Mouse (Mus musculus) heart, adult 2 months (tissue): ENCODE data around the gene Gm49630. TPM values are rescaled to one million over a fixed set of nuclear protein-coding genes. Genes with fewer than 3 reads are reported as not detected.
"Not testable (repeated sequence)": the region's sequence is repeated elsewhere in the genome, so short reads cannot be mapped to it uniquely, and the experiment has no call there.

Source experiments
- DNase-seq, 2 experiments: peaks; one replicate each; pipeline ENCODE4 v3.0.0; 2021
- H3K27ac ChIP-seq: fragments of 200-600 bp; 2 replicates; pipeline ENCODE4 v1.8.1; 2022
- H3K27me3 ChIP-seq: fragments of 200-500 bp; 2 replicates; pipeline ENCODE4 v1.6.1; 2012; ENCODE audit warnings: mild to moderate bottlenecking, low read length, inconsistent platforms, mixed read lengths; ENCODE audit not compliant: control insufficient read depth, insufficient read depth
- H3K36me3 ChIP-seq: fragments of 200-500 bp; 2 replicates; pipeline ENCODE4 v1.6.1; 2012; ENCODE audit warnings: low read length, inconsistent platforms; ENCODE audit not compliant: control insufficient read depth, insufficient read depth
- H3K4me1 ChIP-seq: fragments of 200-500 bp; 2 replicates; pipeline ENCODE4 v1.6.1; 2011; ENCODE audit warnings: low read length; ENCODE audit not compliant: control insufficient read depth, insufficient read depth
- H3K4me3 ChIP-seq: fragments of 200-600 bp; 2 replicates; pipeline ENCODE4 v1.8.1; 2022
- H3K79me2 ChIP-seq: fragments of 200-500 bp; replicated peaks from 2 replicates; pipeline ENCODE4 v1.6.1; 2012; ENCODE audit warnings: mild to moderate bottlenecking, inconsistent platforms, low read length, moderate library complexity, mixed read lengths; ENCODE audit not compliant: control insufficient read depth, insufficient read depth
- H3K9ac ChIP-seq: fragments of 200-500 bp; 2 replicates; pipeline ENCODE4 v1.6.1; 2012; ENCODE audit warnings: low read depth, mild to moderate bottlenecking, control low read depth, inconsistent platforms, low read length, mixed read lengths
- WGBS: fragments of 180-500 bp; shearing (Covaris S2); methylation state at CpG from one replicate; pipeline ENCODE4 v1.1.7; 2018; 5-methylcytosine and 5-hydroxymethylcytosine counted together
- intact Hi-C: fragments of 180-260 bp; cut with DNase I; formaldehyde crosslinking; loops from one replicate; pipeline ENCODE4 v1.15.1; 2025
- polyA plus RNA-seq: library from polyadenylated mRNA; depleted of rRNA; stranded (reverse); fragments of >200 nt; gene quantifications from 2 replicates; pipeline ENCODE4 v1.2.3, GENCODE M21; 2012
- total RNA-seq, 2 experiments: library from RNA; stranded (reverse); gene quantifications; 2 replicates each; pipeline ENCODE4 v1.2.3; 2021

The Gm49630 gene
- total and polyA plus RNA-seq, 3 experiments: not detected

DNA sequence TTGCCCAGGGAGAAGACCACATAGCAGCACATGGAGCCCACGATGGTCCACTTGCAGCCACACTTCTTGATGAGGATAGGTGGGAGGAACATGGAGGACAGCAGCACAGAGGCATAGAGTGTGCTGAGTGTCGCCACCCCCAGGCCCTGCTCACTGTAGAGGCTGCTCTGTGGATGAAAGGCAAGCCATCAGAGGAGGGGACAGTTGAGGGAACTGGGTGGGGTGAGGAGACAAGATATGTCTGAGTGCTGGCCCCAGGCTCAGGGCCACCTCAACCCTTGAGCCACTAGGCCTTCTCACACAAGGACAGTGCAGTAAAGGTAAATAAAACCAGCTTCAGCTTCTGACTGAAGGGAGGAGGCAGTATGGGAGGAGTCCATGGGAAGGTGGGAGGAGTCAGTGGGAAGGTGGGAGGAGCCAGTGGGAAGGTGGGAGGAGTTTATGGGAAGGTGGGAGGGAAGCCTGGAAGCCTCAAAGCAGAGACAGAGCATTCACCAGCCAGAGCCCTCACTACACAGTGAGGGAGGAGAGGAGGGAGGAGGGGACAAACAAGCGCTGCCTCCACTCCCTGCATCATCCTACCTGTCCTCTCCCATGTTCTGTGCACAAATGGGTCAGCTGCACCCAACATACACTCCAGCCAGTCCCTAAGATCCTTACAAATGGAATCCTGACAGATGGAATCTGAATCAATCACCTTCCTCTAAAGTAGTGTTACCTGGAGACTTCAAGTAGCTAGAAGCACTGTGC, 5.3 kb upstream of the Gm49630 start:
- intact Hi-C loops, DNase-seq: not testable (repeated sequence)
- 92% methylated on average over 1 of the region's 3 CpGs for WGBS

DNA sequence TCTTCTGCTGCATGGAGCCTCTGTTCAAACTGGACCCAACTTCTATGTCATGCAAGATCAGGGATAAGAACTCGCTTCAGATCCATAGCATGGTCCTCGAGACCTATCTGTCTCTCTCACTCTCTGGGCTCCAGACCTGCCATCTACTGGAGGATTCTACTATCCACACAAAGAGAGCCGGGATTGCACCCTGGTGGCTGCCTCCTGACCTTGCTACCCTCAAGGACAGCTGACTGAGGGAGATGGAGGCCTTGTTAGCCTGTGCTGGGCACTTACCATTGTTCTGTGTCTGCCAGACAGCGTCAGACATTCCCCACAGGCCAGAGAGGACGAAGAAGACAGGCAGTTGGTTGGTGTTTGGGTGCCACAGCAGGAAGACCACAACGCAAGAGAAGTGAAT, 2.4 kb downstream of the Gm49630 start:
- H3K36me3 ChIP-seq, DNase-seq, intact Hi-C loops, H3K27me3 ChIP-seq, H3K4me3 ChIP-seq, H3K4me1 ChIP-seq, H3K9ac ChIP-seq, H3K27ac ChIP-seq, H3K79me2 ChIP-seq: not testable (repeated sequence)
- WGBS: 68% methylated on average over 6 of the region's 6 CpGs

More for the DNA sequence above, 5.3 kb upstream of the Gm49630 start:
- not testable (repeated sequence) for H3K9ac ChIP-seq, H3K27me3 ChIP-seq, H3K79me2 ChIP-seq, H3K4me1 ChIP-seq, H3K27ac ChIP-seq, H3K4me3 ChIP-seq, H3K36me3 ChIP-seq

DNA sequence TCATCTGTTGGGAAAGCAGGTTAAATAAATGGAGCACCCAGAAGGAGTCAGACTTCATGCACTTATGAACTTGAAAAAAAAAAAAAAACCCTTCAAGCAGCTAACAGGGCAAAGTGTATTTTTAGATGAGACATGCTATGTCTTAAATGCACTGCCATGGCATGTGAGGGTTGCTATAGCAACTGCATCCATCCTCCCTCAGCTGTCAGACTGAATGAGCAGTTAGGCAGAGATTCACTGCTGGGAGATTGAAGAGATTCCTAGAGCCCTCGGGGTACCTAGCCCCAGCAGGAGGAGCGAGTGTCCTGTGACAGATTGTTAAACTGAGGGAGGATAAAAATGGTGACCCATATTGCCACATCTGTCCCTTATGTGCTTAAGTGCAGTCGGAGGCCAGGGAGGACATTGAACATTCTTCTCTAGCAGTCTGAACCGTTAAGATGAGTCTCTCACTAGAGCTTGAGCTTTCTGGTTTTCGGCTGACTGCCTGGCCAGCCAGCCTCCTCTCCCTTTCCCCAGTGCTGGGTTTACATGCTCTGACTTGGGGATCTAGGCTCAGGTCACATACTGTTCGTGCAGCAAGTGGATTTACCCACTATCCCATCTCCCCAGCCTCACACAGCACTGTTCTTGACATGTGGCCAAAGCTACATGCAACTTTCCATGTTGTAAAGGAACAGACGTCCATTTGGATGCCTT, 5.0 kb downstream of the Gm49630 start:
- H3K79me2 ChIP-seq, H3K27me3 ChIP-seq, H3K4me3 ChIP-seq, H3K9ac ChIP-seq, H3K36me3 ChIP-seq, H3K27ac ChIP-seq, H3K4me1 ChIP-seq, DNase-seq, intact Hi-C loops: not testable (repeated sequence)
- 54% methylated on average over 5 of the region's 7 CpGs for WGBS

DNA sequence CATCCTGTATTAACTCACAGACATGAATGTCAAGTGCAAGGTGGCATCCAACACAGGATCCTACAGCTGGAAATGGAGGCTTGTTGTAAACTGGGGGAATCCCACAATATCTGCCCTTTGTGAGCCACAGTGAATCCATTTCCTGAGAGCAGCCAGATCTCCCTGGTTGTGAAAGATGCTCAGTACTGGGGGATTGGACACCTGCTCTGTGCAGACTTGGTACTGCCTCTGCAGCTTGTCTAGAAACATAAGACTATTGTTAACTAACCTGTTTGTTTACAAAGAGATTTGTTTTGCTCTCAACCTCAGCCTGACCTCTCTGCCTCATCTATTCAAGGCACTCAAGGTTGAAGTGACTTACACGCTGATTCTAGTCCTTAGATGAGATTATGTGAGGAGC, 5.5 kb downstream of the Gm49630 start:
- H3K27me3 ChIP-seq, H3K36me3 ChIP-seq, H3K9ac ChIP-seq, H3K79me2 ChIP-seq, H3K4me1 ChIP-seq, DNase-seq, H3K27ac ChIP-seq, H3K4me3 ChIP-seq, intact Hi-C loops: not testable (repeated sequence)
- WGBS: 40% methylated on average over 1 of the region's 1 CpGs

DNA sequence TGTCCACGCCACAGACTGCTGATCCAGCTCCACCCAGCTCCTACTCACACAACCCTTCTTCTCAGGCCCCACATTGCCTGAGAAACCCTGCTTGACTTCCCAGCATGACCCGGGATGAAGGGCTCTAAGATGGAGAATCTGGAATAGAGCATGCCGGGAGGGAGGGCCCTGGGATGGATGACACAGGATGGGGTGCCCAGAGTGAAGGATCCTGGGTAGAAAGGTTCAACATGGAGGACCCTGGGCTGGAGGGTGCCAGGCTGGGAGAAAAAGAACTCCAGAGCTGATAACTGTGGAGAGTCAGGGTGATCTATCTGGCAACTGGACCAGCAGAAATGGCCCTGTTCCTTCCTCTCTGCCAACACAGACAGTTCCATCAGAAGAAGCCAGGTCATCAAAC, 6.2 kb downstream of the Gm49630 start:
- H3K9ac ChIP-seq, H3K79me2 ChIP-seq, H3K4me3 ChIP-seq, H3K27ac ChIP-seq, DNase-seq, H3K27me3 ChIP-seq, H3K4me1 ChIP-seq, intact Hi-C loops, H3K36me3 ChIP-seq: not testable (repeated sequence)
- whole genome bisulfite sequencing: 80% methylated on average over 1 of the region's 3 CpGs

DNA sequence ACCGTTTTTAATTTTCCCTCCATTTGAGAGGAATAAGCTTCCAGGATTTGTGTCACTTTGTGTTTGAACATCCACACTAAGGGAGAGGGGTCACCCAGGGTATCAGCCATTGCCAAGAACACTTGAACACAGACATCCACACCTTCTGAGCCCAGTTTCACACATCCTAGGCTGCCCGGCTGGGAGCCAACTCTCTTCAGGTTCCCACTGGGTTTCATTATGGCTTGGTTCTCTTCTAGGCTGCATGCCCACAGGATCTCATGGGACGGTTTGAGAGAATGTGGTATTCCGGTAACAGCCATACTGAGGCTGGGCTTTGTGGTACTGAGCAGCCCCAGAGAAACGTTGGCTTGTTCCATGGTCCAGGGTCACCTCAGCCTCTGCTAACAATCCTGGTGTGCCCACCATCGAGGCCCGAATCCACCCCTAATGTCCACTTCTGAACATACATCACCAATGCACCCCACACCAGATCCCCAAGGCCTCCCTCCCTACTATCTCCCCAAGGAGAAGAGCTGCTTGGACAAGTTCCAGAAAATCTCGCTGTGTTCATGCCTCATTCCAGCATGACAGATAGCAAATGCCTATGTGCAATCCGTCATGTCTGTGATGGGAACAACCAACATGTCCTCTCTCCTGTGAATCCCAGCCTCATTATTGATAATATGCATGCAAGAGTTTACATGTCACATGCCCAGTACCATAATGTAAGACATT, 10.9 kb downstream of the Gm49630 start:
- H3K4me3 ChIP-seq, H3K27ac ChIP-seq, H3K4me1 ChIP-seq, H3K36me3 ChIP-seq, intact Hi-C loops, H3K27me3 ChIP-seq, H3K9ac ChIP-seq, H3K79me2 ChIP-seq: not testable (repeated sequence)
- DNase-seq: peak; percentile 22 to 30
- 60% methylated on average over 9 of the region's 9 CpGs for WGBS

DNA sequence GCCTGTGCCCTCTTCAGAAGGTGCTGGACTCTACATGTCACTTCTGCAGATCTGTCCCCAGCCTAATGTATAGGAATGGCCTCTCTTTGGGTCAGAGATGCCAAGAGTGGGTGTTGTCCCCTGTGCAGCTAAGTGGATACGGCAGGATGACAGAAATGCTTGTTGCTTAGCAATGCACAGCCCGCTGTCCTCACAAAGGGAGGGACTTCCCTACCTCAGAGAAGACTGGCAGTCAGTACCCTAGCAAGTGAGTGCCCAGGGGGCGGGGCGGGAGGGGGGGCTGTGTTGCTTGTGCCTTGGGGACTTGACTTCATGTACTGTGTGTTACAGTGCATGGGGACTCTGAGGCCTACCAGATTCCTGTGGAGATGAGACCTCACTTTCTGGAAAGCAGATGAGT, 12.0 kb downstream of the Gm49630 start:
- H3K27me3 ChIP-seq, H3K4me3 ChIP-seq, H3K36me3 ChIP-seq, H3K79me2 ChIP-seq, intact Hi-C loops, H3K9ac ChIP-seq, H3K27ac ChIP-seq, H3K4me1 ChIP-seq, DNase-seq: not testable (repeated sequence)
- WGBS: 88% methylated on average over 4 of the region's 4 CpGs

DNA sequence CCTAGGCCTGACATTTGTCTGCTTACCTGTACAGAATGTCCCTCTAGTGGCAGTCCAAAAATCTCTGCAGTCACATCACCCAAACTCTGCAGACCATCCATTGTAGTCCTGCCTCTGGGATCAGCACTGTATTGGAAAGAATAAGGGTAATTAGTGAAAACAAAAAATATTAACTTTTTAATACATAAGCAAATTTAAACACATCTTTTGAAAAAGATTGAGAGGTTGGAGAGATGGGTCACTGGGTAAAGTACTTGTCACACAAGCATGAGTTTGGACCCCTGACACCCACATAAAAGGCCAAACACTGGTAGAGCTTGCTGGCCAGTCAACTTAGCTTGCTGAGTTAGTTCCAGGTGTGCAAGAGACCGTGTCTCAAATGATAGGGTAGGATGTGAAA, 19.2 kb downstream of the Gm49630 start, which contains the start of gene Ttll2:
Gene Ttll2, minus strand, starts transcription at position 101 of the 400 bp plus-strand sequence.
- intact Hi-C loops, DNase-seq: not testable (repeated sequence)
- WGBS: 83% methylated on average over 1 of the region's 1 CpGs

DNA sequence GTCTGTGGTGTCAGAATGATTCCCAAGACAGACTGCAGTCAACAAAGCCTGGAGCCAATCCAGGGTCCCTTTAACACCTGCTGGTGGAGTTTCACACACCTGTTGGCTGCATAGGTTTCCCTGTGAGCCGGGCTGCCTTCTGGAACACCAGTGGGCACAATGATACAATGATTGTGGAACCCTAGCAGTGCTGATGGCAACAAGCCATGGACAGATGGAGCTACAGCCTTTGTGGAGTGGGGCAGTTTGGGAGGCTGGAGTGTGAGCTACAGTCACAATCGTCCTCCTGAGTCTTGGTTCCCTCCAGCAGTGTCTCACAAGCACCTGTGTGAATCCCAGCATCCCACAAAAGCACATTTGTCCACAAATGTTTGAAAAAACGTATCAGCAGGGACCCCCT, 23.0 kb downstream of the Gm49630 start:
- H3K9ac ChIP-seq, H3K27ac ChIP-seq, H3K27me3 ChIP-seq, intact Hi-C loops, H3K4me3 ChIP-seq, DNase-seq, H3K36me3 ChIP-seq, H3K79me2 ChIP-seq, H3K4me1 ChIP-seq: not testable (repeated sequence)
- WGBS: 38% methylated on average over 2 of the region's 3 CpGs

More for the DNA sequence above, 19.2 kb downstream of the Gm49630 start, which contains the start of gene Ttll2:
- not testable (repeated sequence) for H3K27ac ChIP-seq, H3K9ac ChIP-seq, H3K4me1 ChIP-seq, H3K4me3 ChIP-seq, H3K36me3 ChIP-seq, H3K27me3 ChIP-seq, H3K79me2 ChIP-seq
